Mouse (Mus musculus) telencephalon, adult 2 months (tissue): ENCODE results near the gene Myof.

Source experiments
- DNase-seq: peaks from one replicate; pipeline ENCODE4 v3.0.0-alpha.2; 2011; ENCODE audit warnings: low read depth, low spot score

Myof gene

GRCm38 (mm10) chr19:38003671-38004521, 39.5 kb downstream of the Myof start:
- no peak for DNase-seq

GRCm38 (mm10) chr19:38002816-38003215, 40.6 kb downstream of the Myof start:
- no peak for DNase-seq

GRCm38 (mm10) chr19:38000990-38001389, 42.4 kb downstream of the Myof start:
- DNase-seq, result no peak

GRCm38 (mm10) chr19:37999941-38000340, 43.4 kb downstream of the Myof start:
- DNase-seq, result no peak

GRCm38 (mm10) chr19:37994301-37994700, 49.1 kb downstream of the Myof start:
- no peak for DNase-seq

GRCm38 (mm10) chr19:37992184-37992554, 51.2 kb downstream of the Myof start:
- no peak for DNase-seq

GRCm38 (mm10) chr19:37991399-37992183, 51.8 kb downstream of the Myof start:
- peak; percentile 96 for DNase-seq

- DNase-seq, result no peak
Observed at GRCm38 (mm10) chr19:37989971-37990370, 53.4 kb downstream of the Myof start.

GRCm38 (mm10) chr19:37988156-37988555, 55.2 kb downstream of the Myof start:
- DNase-seq, result peak; percentile 55

GRCm38 (mm10) chr19:37985730-37986129, 57.6 kb downstream of the Myof start:
- no peak for DNase-seq

GRCm38 (mm10) chr19:37975951-37976350, 67.4 kb downstream of the Myof start:
- no peak for DNase-seq

GRCm38 (mm10) chr19:37970571-37970970, 72.8 kb downstream of the Myof start:
- DNase-seq, result no peak

- no peak for DNase-seq
Observed at GRCm38 (mm10) chr19:37970004-37970403, 73.4 kb downstream of the Myof start.

- DNase-seq, result no peak
Observed at GRCm38 (mm10) chr19:37965828-37966227, 77.5 kb downstream of the Myof start.

- no peak for DNase-seq
Observed at GRCm38 (mm10) chr19:37963421-37963820, 80.0 kb downstream of the Myof start.

GRCm38 (mm10) chr19:37960791-37961190, 82.6 kb downstream of the Myof start:
- DNase-seq, result no peak

- no peak for DNase-seq
Observed at GRCm38 (mm10) chr19:37959543-37960215, 83.7 kb downstream of the Myof start.

- no peak for DNase-seq
Observed at GRCm38 (mm10) chr19:37959076-37959475, 84.3 kb downstream of the Myof start.

GRCm38 (mm10) chr19:37957256-37957655, 86.1 kb downstream of the Myof start:
- no peak for DNase-seq

- no peak for DNase-seq
Observed at GRCm38 (mm10) chr19:37956006-37956405, 87.4 kb downstream of the Myof start.

- peak; percentile 64 for DNase-seq
Observed at GRCm38 (mm10) chr19:37955425-37956001, 87.9 kb downstream of the Myof start.

- no peak for DNase-seq
Observed at GRCm38 (mm10) chr19:37954772-37955171, 88.6 kb downstream of the Myof start.
